Mouse (Mus musculus): ENCODE data around the gene Ang4. TPM values are rescaled to one million over a fixed set of nuclear protein-coding genes. Genes with fewer than 3 reads are reported as not detected.

The Ang4 gene
- polyA plus RNA-seq, 1 experiment from 2014 or later = not detected

GRCm38 (mm10) chr14:51738411-51739149 lies 34.8 kb downstream of the Ang4 start:
- H3K9me3 ChIP-seq = no peaks in the 10 kb centered on the region
- H3K27me3 ChIP-seq (ENCODE audit: poor library complexity, severe bottlenecking) = peaks cover 59% of the 10 kb centered on the region
- H3K36me3 ChIP-seq (replicated peaks) = no peaks in the 10 kb centered on the region
- peaks cover 37% of the 10 kb centered on the region for H3K4me1 ChIP-seq
- no peak for DNase-seq (ENCODE audit: extremely low spot score, low spot score)
- H3K27ac ChIP-seq = no peak overlapping the region
- H3K4me3 ChIP-seq = peak overlapping the region; percentile 56
- WGBS = 3% methylated on average over 29 of the region's 29 CpGs

GRCm38 (mm10) chr14:51737967-51738366 lies 35.4 kb downstream of the Ang4 start:
- peaks cover 37% of the 10 kb centered on the region for H3K4me1 ChIP-seq
- peaks cover 59% of the 10 kb centered on the region for H3K27me3 ChIP-seq (ENCODE audit: poor library complexity, severe bottlenecking)
- no peak overlapping the region for H3K4me3 ChIP-seq
- H3K27ac ChIP-seq = no peak overlapping the region
- H3K36me3 ChIP-seq (replicated peaks) = no peaks in the 10 kb centered on the region
- no peaks in the 10 kb centered on the region for H3K9me3 ChIP-seq
- WGBS = 12% methylated on average over 12 of the region's 12 CpGs
- no peak for DNase-seq (ENCODE audit: extremely low spot score, low spot score)

- Histone ChIP-seq H3K4me3 (no peak within 1 kb of the TSS), H3K27me3 (ENCODE audit: poor library complexity, severe bottlenecking) (no peaks in the 10 kb centered on the region), H3K27ac (no peak within 1 kb of the TSS), H3K9me3 (no peaks in the 10 kb centered on the region), H3K36me3 (replicated peaks) (no peaks in the 10 kb centered on the region), H3K4me1 (no peaks in the 10 kb centered on the region)
- DNase-seq (ENCODE audit: extremely low spot score, low spot score) = no peak
- WGBS = 69% methylated on average over 1 of the region's 1 CpGs
Measured at GRCm38 (mm10) chr14:51717083-51717482, 56.3 kb downstream of the Ang4 start, which contains the start of gene Gm5800. Gene Gm5800, minus strand, starts transcription at chr14:51717183.

Other genes starting within 250 kb of the Ang4 start
- gene Gm5622, start 220.8 kb downstream of the Ang4 start, polyA plus RNA-seq (2016; fragmentation: Nextera tagmentation; extraction: Ambion mirVana) = not detected in 2 replicates
- not detected in 2 replicates for gene Gm17175, start 199.5 kb downstream of the Ang4 start, polyA plus RNA-seq (2016; fragmentation: Nextera tagmentation; extraction: Ambion mirVana)
- gene Gm17174, start 181.5 kb downstream of the Ang4 start, polyA plus RNA-seq (2016; fragmentation: Nextera tagmentation; extraction: Ambion mirVana) = not detected in 2 replicates
- not detected in 2 replicates for gene Gm17078, start 162.3 kb downstream of the Ang4 start, polyA plus RNA-seq (2016; fragmentation: Nextera tagmentation; extraction: Ambion mirVana)
- gene Gm4181, start 137.9 kb downstream of the Ang4 start, polyA plus RNA-seq (2016; fragmentation: Nextera tagmentation; extraction: Ambion mirVana) = not detected in 2 replicates
- not detected in 2 replicates for gene Gm17079, start 78.1 kb downstream of the Ang4 start, polyA plus RNA-seq (2016; fragmentation: Nextera tagmentation; extraction: Ambion mirVana)
- gene Gm5800, start 56.4 kb downstream of the Ang4 start, polyA plus RNA-seq (2016; fragmentation: Nextera tagmentation; extraction: Ambion mirVana) = not detected in 2 replicates
- gene AY358078, start 26.5 kb upstream of the Ang4 start, polyA plus RNA-seq (2016; fragmentation: Nextera tagmentation; extraction: Ambion mirVana) = not detected in 2 replicates
- gene Ear6, start 80.1 kb upstream of the Ang4 start, polyA plus RNA-seq (2016; fragmentation: Nextera tagmentation; extraction: Ambion mirVana) = not detected in 2 replicates
- 43.3 and 59.9 TPM in 2 replicates for gene Mettl17, start 111.3 kb upstream of the Ang4 start, polyA plus RNA-seq (2016; fragmentation: Nextera tagmentation; extraction: Ambion mirVana)
- gene Slc39a2, start 119.3 kb upstream of the Ang4 start, polyA plus RNA-seq (2016; fragmentation: Nextera tagmentation; extraction: Ambion mirVana) = 0.50 and 0.77 TPM in 2 replicates
- 9.0 and 9.1 TPM in 2 replicates for gene Ndrg2, start 140.6 kb upstream of the Ang4 start, polyA plus RNA-seq (2016; fragmentation: Nextera tagmentation; extraction: Ambion mirVana)
- not detected in 2 replicates for gene Tppp2, start 144.8 kb upstream of the Ang4 start, polyA plus RNA-seq (2016; fragmentation: Nextera tagmentation; extraction: Ambion mirVana)
- gene Rnase13, start 149.2 kb upstream of the Ang4 start, polyA plus RNA-seq (2016; fragmentation: Nextera tagmentation; extraction: Ambion mirVana) = not detected in 2 replicates
- gene Arhgef40, start 211.1 kb upstream of the Ang4 start, polyA plus RNA-seq (2016; fragmentation: Nextera tagmentation; extraction: Ambion mirVana) = 97.5 and 102 TPM in 2 replicates
- gene Tmem253, start 242.1 kb upstream of the Ang4 start, polyA plus RNA-seq (2016; fragmentation: Nextera tagmentation; extraction: Ambion mirVana) = 0.63 and 0.96 TPM in 2 replicates
- gene Zfp219, start 247.1 kb upstream of the Ang4 start, polyA plus RNA-seq (2016; fragmentation: Nextera tagmentation; extraction: Ambion mirVana) = 85.4 and 87.6 TPM in 2 replicates

Measured in forebrain, embryonic 10.5 days (tissue).